Mouse (Mus musculus) brain, embryonic 14.5 days (tissue): Measurements from ENCODE around the gene Slc35f6.

Experiments used
- CTCF ChIP-seq: fragments of 200-500 bp; IDR thresholded peaks from 2 replicates; pipeline ENCODE4 v1.5.1; 2012; ENCODE audit warnings: inconsistent platforms, mild to moderate bottlenecking, moderate library complexity, borderline replicate concordance; ENCODE audit not compliant: insufficient read depth, insufficient read length; ENCODE audit errors: extremely low read depth
- POLR2A ChIP-seq: fragments of 200-500 bp; IDR thresholded peaks from 2 replicates; pipeline ENCODE4 v1.6.1; 2012; ENCODE audit warnings: mild to moderate bottlenecking, inconsistent platforms, borderline replicate concordance; ENCODE audit not compliant: poor library complexity, insufficient read depth, insufficient read length, severe bottlenecking; ENCODE audit errors: extremely low read depth

GRCm38 (mm10) chr5:30612575-30612974 lies 35.2 kb upstream of the Slc35f6 start:
- no peak for TF ChIP-seq CTCF
- no peak for TF ChIP-seq POLR2A
